Mouse (Mus musculus) hindbrain, embryonic 12.5 days (tissue): ENCODE results near the gene Pth1r. TPM values are rescaled to one million over a fixed set of nuclear protein-coding genes. Genes with fewer than 3 reads are reported as not detected.

Experiments
- ATAC-seq: fragments of 200-750 bp; cut with Nextera tagmentation; 2 replicates; pipeline ENCODE4 v1.8.0; 2017; ENCODE audit warnings: moderate TSS enrichment; ENCODE audit not compliant: low FRiP score
- H3K27ac ChIP-seq: fragments of 300-500 bp; sonication (generic); 2 replicates; pipeline ENCODE4 v1.5.1; 2016; ENCODE audit warnings: mild to moderate bottlenecking
- H3K27me3 ChIP-seq: fragments of 300-500 bp; sonication (generic); 2 replicates; pipeline ENCODE4 v1.6.1; 2016; ENCODE audit warnings: mild to moderate bottlenecking
- H3K36me3 ChIP-seq: fragments of 300-500 bp; sonication (generic); 2 replicates; pipeline ENCODE4 v1.6.1; 2016; ENCODE audit warnings: mild to moderate bottlenecking
- H3K4me1 ChIP-seq: fragments of 300-500 bp; sonication (generic); 2 replicates; pipeline ENCODE4 v1.6.1; 2016
- H3K4me2 ChIP-seq: fragments of 300-500 bp; sonication (generic); replicated peaks from 2 replicates; pipeline ENCODE4 v1.6.1; 2016; ENCODE audit warnings: mild to moderate bottlenecking
- H3K4me3 ChIP-seq: fragments of 300-500 bp; sonication (generic); 2 replicates; pipeline ENCODE4 v1.5.1; 2016; ENCODE audit warnings: mild to moderate bottlenecking
- H3K9ac ChIP-seq: fragments of 300-500 bp; sonication (generic); 2 replicates; pipeline ENCODE4 v1.6.1; 2016; ENCODE audit warnings: mild to moderate bottlenecking, moderate library complexity
- H3K9me3 ChIP-seq: fragments of 300-500 bp; sonication (generic); replicated peaks from 2 replicates; pipeline ENCODE4 v1.6.1; 2016; ENCODE audit warnings: mild to moderate bottlenecking
- WGBS: fragments of 180-500 bp; shearing (Covaris S2); methylation state at CpG from one replicate; pipeline ENCODE4 v1.1.7; 2016; 5-methylcytosine and 5-hydroxymethylcytosine counted together
- polyA plus RNA-seq: library from polyadenylated mRNA; unstranded; fragments of >200 nt; fragmentation: Nextera tagmentation; extraction: Ambion mirVana; gene quantifications from 2 replicates; pipeline ENCODE4 v1.2.1, GENCODE M21; 2016

Gene Pth1r
- polyA plus RNA-seq, 1 experiment from 2014 or later: 44.3 TPM

DNA sequence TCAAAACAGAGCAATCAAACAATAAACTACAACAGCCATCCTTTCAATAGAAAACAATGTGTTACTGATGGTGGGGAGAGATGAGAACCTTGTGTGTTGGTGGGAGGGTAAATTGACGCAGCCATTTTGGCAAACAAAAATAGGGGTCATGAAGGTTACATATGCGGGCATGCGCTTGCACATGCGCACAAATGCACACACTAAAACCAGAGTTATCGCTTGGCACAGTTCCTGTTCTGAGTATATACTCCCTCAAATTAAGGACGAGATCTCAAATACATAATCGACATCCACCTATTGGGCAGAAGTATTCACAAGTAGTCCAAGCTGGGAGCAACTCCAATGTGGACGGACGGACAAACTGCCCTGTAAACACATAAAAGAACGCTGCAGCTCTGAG lies 25.4 kb upstream of the Pth1r start:
- H3K27me3 ChIP-seq: no peaks in the 10 kb centered on the region
- no peaks in the 10 kb centered on the region for H3K36me3 ChIP-seq
- no peaks in the 10 kb centered on the region for H3K4me1 ChIP-seq
- no peak overlapping the region for H3K27ac ChIP-seq
- no peak overlapping the region for H3K9ac ChIP-seq
- no peaks in the 10 kb centered on the region for H3K9me3 ChIP-seq
- no peak overlapping the region for H3K4me2 ChIP-seq
- 92% methylated on average over 10 of the region's 10 CpGs for WGBS
- no peak overlapping the region for H3K4me3 ChIP-seq
- ATAC-seq: no peak

DNA sequence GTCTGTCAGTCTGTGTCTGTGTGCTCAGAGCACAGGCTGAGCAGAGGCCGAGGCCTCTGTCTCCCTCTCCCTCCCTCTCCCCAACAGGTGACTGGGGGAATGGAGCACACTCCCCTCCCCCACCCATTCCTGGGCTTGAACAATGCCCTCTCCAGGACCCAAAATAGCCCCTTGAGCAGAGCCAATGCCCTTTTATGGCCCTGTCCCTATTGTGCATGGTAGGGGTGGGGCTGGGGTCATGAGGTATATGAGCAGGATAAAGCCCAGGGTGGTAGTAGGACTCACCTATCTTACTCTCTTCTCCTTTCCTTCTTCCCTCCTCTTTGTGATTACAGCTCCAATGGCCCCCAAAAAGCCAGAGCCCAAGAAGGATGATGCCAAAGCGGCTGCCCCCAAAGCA lies 16.5 kb upstream of the Pth1r start:
- H3K4me3 ChIP-seq: no peak overlapping the region
- no peak overlapping the region for H3K9ac ChIP-seq
- H3K27me3 ChIP-seq: no peaks in the 10 kb centered on the region; the same call in 1 of the 2 replicates
- no peaks in the 10 kb centered on the region for H3K36me3 ChIP-seq
- no peak overlapping the region for H3K27ac ChIP-seq
- no peaks in the 10 kb centered on the region for H3K9me3 ChIP-seq
- H3K4me2 ChIP-seq: no peak overlapping the region
- WGBS: 64% methylated on average over 2 of the region's 2 CpGs
- ATAC-seq: no peak
- no peaks in the 10 kb centered on the region for H3K4me1 ChIP-seq

DNA sequence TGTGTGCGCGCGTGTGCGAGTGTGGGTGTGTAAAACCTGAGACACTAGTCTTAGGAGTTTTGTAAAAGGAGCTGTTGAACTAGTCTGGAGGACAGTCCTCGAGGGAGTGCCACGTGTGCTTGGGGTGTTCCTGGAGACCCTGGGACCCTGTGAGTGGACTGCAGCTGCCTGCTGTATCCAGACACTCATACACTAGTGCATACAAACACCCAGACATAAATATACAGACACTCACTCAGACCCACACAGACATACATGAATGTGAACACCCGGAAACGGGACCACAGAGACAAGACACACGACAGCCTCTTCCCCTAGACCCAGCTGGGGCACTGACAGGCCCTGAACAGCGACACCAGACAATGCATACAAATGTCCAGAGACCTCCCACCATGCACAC lies 15.8 kb upstream of the Pth1r start:
- Histone ChIP-seq H3K27ac (no peak overlapping the region), H3K27me3 (no peaks in the 10 kb centered on the region; the same call in 1 of the 2 replicates), H3K36me3 (no peaks in the 10 kb centered on the region), H3K4me2 (no peak overlapping the region), H3K9ac (no peak overlapping the region), H3K9me3 (no peaks in the 10 kb centered on the region), H3K4me1 (no peaks in the 10 kb centered on the region), H3K4me3 (no peak overlapping the region)
- ATAC-seq: no peak
- WGBS: 77% methylated on average over 10 of the region's 10 CpGs

DNA sequence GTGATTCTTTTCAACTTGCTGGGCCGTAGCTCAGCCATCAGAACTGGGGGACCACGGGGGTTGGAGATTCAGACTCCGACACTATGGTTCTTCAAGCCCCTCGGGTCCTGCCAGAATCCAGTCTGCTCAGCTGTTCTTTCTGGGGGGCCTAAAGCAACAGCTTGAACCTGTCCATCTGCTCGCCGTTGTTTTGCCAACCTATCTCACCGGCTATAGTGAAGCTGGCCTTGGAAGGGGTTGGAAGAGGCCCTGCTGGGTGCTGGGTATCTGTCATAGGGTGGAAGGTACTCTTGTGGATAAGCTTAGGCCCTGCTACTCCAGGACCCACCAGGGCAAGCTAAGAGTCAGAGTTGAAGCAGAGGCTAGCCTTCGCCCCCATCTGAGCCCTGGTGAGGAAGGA lies 13.9 kb upstream of the Pth1r start:
- Histone ChIP-seq H3K36me3 (no peaks in the 10 kb centered on the region), H3K27ac (no peak overlapping the region), H3K4me3 (no peak overlapping the region), H3K27me3 (no peaks in the 10 kb centered on the region; the same call in 1 of the 2 replicates), H3K4me1 (no peaks in the 10 kb centered on the region), H3K4me2 (no peak overlapping the region), H3K9me3 (no peaks in the 10 kb centered on the region), H3K9ac (no peak overlapping the region)
- ATAC-seq: no peak
- 87% methylated on average over 8 of the region's 8 CpGs for WGBS

DNA sequence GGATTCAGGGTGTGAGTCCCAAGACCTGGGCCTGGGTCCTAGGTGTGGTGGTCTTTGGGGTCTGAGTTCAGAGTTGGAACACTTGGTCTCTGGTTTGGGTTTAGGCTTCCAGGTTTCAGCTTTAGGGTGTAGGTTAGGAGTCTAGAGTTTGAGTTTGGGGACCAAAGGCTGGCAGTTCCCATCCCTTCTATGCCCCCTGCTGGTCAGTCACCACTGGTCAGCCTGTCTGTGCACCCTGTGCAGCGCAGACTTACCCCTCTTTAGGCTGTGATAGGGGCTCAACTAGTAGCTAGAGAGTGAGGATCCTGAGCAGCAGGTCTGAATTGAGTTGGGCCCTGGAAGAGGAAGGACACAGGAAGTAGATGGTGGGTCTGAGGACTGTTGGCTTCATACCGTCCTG lies 12.3 kb upstream of the Pth1r start:
- no peak for ATAC-seq
- WGBS: 69% methylated on average over 2 of the region's 2 CpGs
- H3K4me1 ChIP-seq: no peaks in the 10 kb centered on the region
- H3K4me2 ChIP-seq: no peak overlapping the region
- H3K4me3 ChIP-seq: no peak overlapping the region
- H3K27me3 ChIP-seq: no peaks in the 10 kb centered on the region; the same call in 1 of the 2 replicates
- no peaks in the 10 kb centered on the region for H3K36me3 ChIP-seq
- H3K9me3 ChIP-seq: no peaks in the 10 kb centered on the region
- H3K27ac ChIP-seq: no peak overlapping the region
- H3K9ac ChIP-seq: no peak overlapping the region

DNA sequence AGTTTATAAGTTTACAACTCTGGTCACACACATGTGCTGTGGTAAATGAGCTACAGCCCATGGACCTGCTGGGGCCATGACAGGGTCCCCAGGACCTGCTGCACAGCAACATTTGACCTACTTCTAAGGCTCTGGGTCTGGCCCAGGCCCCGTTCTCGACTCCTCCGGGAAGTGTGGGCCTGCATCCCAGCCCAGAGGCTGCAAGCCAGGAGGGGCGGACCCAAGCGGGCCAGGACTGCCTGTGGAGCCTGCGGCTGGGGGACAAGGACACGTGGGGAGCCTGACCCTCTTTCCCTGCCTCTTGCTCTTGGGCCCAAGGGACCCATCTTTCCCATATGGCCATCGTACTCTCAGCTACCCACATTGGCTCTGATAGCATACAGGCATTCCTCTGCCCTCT lies 11.7 kb upstream of the Pth1r start:
- Histone ChIP-seq H3K9ac (no peak overlapping the region), H3K9me3 (no peaks in the 10 kb centered on the region), H3K36me3 (no peaks in the 10 kb centered on the region), H3K27ac (no peak overlapping the region), H3K27me3 (no peaks in the 10 kb centered on the region; the same call in 1 of the 2 replicates), H3K4me1 (no peaks in the 10 kb centered on the region), H3K4me2 (no peak overlapping the region), H3K4me3 (no peak overlapping the region)
- no peak for ATAC-seq
- WGBS: 79% methylated on average over 8 of the region's 8 CpGs

DNA sequence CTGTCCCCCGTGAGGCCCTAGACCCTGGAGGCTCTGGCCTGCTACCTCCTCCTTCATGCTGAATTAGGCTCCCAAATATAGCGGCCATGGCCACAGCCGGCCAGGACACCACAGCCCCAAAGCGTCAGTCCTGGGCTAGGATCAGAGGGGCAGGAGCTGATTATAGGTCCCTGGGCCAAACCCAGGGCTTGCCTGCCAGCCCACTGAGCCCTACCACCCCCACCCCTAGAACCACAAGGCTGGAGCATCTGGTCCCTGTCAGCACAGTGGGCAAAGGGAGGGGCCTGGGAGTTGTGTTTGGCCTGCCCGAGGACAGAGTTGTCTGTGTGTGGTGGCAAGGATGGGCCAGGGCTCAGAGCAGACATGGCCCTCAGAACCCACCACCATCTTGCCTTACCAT lies 10.9 kb upstream of the Pth1r start:
- no peak overlapping the region for H3K9ac ChIP-seq
- no peaks in the 10 kb centered on the region; the same call in 1 of the 2 replicates for H3K27me3 ChIP-seq
- no peak overlapping the region for H3K4me2 ChIP-seq
- no peak overlapping the region for H3K27ac ChIP-seq
- no peaks in the 10 kb centered on the region for H3K36me3 ChIP-seq
- no peak overlapping the region for H3K4me3 ChIP-seq
- no peak for ATAC-seq
- WGBS: 89% methylated on average over 5 of the region's 5 CpGs
- no peaks in the 10 kb centered on the region for H3K4me1 ChIP-seq
- H3K9me3 ChIP-seq: no peaks in the 10 kb centered on the region

DNA sequence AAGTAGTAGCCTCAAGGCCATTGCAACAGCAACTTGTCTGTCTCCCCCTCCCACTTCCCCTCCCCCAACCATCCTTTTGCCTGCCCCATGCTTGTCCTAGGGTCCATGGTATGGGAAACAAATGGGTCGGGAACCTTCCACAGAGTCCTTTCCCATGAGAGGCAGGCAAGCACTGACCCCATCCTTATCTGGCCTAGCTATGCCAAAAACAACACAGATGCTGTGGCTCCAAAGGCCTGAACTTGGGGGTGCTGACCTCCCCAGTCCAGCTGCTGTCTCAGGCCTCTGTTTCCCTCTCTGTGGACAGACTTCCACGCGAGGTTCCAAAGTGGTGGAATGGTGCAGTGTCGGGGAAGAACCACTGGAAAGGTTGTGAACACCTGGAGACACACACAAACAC lies 6.8 kb upstream of the Pth1r start:
- no peak overlapping the region for H3K27ac ChIP-seq
- H3K4me2 ChIP-seq: no peak overlapping the region
- H3K36me3 ChIP-seq: no peaks in the 10 kb centered on the region
- no peak overlapping the region for H3K9ac ChIP-seq
- peaks cover 5% of the 10 kb centered on the region; the same call in 1 of the 2 replicates for H3K27me3 ChIP-seq
- H3K4me3 ChIP-seq: no peak overlapping the region
- no peaks in the 10 kb centered on the region for H3K9me3 ChIP-seq
- no peak for ATAC-seq
- WGBS: 89% methylated on average over 4 of the region's 4 CpGs
- no peaks in the 10 kb centered on the region for H3K4me1 ChIP-seq

DNA sequence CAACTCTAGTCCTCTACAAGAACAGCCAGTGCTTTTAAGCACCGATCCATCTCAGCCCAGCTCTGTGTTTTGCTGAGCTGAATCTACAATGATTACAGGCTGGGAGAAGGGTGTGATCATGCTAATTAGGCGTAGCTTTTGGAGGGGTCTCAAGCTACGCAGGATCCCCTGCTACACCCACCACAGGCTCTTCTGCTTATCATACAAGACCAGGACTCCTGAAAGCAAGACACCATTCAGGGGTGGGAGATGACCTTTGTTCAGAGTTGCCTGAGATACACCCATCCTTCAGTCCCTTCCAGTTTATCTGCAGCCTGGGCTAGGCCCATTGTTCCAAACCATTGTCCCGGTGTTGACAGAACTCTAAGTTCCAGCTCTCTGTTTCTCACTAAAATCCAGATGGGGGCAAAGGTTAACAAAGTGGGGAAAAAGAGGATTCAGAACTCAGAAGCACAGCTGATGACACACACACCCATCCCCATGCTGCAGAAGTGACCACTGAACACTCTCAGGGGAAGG lies 6.0 kb upstream of the Pth1r start:
- no peak for ATAC-seq
- H3K4me1 ChIP-seq: no peaks in the 10 kb centered on the region
- 77% methylated on average over 4 of the region's 4 CpGs for WGBS
- no peak overlapping the region for H3K27ac ChIP-seq
- no peaks in the 10 kb centered on the region for H3K9me3 ChIP-seq
- peaks cover 5% of the 10 kb centered on the region; the same call in 1 of the 2 replicates for H3K27me3 ChIP-seq
- H3K4me2 ChIP-seq: no peak overlapping the region
- no peak overlapping the region for H3K4me3 ChIP-seq
- no peak overlapping the region for H3K9ac ChIP-seq
- H3K36me3 ChIP-seq: no peaks in the 10 kb centered on the region

DNA sequence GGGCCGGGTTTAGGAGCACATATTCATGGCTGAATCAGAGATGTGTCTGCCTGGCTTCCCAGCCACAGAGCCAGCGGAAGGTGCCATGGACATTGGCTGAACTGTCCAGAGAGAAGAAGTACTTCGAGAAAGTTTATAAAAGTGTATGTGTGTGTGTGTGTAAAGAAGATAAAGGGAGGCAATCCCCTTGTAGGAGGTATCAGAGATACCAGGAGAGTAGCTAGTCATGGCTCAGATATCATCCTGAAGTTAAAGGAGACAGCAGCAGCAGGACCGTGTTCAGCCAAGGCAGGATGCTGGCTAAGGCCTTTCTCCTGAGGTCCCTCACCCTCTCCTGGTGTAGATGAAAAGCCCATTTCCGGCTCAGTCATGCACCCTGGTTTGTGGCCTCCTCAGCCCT lies 4.5 kb upstream of the Pth1r start:
- Histone ChIP-seq H3K4me2 (no peak overlapping the region), H3K4me1 (peaks cover 4% of the 10 kb centered on the region; the same call in 1 of the 2 replicates), H3K27ac (no peak overlapping the region), H3K27me3 (peaks cover 5% of the 10 kb centered on the region), H3K9ac (no peak overlapping the region), H3K36me3 (no peaks in the 10 kb centered on the region), H3K4me3 (no peak overlapping the region), H3K9me3 (no peaks in the 10 kb centered on the region)
- WGBS: 88% methylated on average over 5 of the region's 5 CpGs
- no peak for ATAC-seq

DNA sequence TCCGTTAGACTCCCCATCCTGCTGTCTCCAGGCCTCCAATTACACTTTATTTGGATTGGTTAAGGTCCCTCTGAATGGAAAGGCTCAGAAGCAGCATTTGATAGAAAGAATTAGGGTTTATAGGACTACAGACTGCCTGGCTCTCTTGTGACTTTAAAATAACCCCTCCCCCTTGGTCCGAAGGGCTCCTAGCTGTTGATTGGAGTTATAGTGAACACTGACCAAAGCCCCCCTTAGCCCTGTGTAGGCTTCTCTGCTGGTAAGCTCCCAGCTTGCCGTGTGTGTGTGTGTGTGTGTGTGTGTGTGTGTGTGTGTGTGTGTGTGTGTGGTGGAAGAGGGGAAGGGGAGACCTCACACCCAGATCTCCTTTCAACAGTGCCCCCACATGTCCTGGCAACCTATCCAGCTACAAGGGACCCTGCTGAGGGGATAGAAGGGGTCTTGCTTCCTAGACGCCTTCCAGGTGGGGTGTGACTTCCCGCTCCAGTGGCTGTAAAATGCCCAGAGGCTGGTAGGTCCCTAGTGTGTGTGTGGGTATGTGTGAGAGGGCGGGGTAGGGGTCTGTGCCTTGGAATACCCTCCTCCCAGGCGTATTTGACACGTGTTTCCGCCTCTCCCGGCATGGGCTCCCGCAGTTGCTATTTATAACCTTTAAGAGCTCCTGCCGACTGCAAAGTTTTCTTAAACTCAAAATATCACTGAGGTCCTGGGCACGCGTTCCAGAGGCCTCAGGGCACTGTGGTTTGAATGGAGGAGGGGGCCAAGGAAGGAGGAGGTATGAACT lies 3.7 kb upstream of the Pth1r start:
- H3K9ac ChIP-seq: no peak overlapping the region
- no peak overlapping the region for H3K27ac ChIP-seq
- no peaks in the 10 kb centered on the region for H3K9me3 ChIP-seq
- no peak overlapping the region for H3K4me2 ChIP-seq
- 51% methylated on average over 14 of the region's 14 CpGs for WGBS
- H3K36me3 ChIP-seq: no peaks in the 10 kb centered on the region
- no peak overlapping the region for H3K4me3 ChIP-seq
- ATAC-seq: no peak
- peaks cover 11% of the 10 kb centered on the region for H3K27me3 ChIP-seq
- H3K4me1 ChIP-seq: peaks cover 4% of the 10 kb centered on the region; the same call in 1 of the 2 replicates

DNA sequence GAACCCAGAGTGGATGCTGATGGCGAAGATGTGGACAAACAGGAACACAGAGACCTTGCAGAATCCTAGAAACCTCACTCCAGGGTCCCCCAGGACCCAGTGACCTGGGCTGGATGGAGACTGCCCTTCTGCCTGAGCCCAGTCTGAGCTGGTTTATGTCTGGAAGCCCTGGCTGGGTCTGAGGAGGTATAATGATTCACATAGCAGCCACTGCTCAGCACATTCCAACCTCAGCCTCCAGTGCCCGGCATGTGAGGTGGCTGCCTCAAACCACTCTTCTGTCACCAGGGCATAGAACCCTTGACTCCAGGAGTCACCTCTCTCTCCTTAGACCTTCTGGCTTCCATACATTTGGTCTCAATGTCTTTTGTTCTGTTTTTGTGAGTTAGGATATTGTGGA lies 1.5 kb upstream of the Pth1r start:
- ATAC-seq: no peak
- Histone ChIP-seq H3K4me1 (peaks cover 7% of the 10 kb centered on the region), H3K4me2 (no peak overlapping the region), H3K27me3 (peaks cover 27% of the 10 kb centered on the region), H3K9me3 (no peaks in the 10 kb centered on the region), H3K9ac (no peak overlapping the region), H3K4me3 (no peak overlapping the region), H3K27ac (no peak overlapping the region), H3K36me3 (no peaks in the 10 kb centered on the region)
- WGBS: 70% methylated on average over 2 of the region's 2 CpGs

DNA sequence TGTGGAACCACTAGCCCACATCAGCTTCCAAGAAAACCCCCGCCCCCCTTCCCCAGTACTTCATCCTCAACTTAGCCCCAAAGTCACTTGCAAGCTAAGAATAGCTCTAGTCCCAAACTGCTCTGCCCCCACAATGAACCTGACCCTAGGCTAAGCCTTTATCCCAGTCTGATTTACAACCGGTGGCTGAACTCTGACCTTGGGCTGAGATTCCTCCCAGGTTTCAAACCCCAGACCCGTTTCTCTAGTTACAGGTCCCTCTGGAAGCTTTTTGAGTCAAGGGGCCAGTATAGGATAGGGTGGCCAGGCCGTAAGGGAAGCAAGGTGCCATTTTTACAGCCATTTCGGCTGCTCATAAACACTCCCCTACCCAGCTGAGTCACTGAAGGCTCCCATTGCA lies 707 bp downstream of the Pth1r start:
- no peak for ATAC-seq
- peaks cover 37% of the 10 kb centered on the region for H3K27me3 ChIP-seq
- 39% methylated on average over 5 of the region's 5 CpGs for WGBS
- no peaks in the 10 kb centered on the region for H3K9me3 ChIP-seq
- peaks cover 23% of the 10 kb centered on the region for H3K4me1 ChIP-seq
- H3K36me3 ChIP-seq: no peaks in the 10 kb centered on the region
- H3K4me2 ChIP-seq: no peak overlapping the region
- no peak overlapping the region for H3K4me3 ChIP-seq
- H3K27ac ChIP-seq: no peak overlapping the region
- H3K9ac ChIP-seq: no peak overlapping the region
